Mouse (Mus musculus): ENCODE measurements around the gene Epop. TPM values are rescaled to one million over a fixed set of nuclear protein-coding genes. Genes with fewer than 3 reads are reported as not detected.

Epop gene
- polyA plus RNA-seq, 1 experiment from 2014 or later: 4.1 TPM

- H3K4me1 ChIP-seq: peaks cover 56% of the 10 kb centered on the region
- 77% methylated on average over 7 of the region's 7 CpGs for WGBS (ENCODE audit: insufficient replicate concordance)
- H3K9ac ChIP-seq: no peak overlapping the region
- H3K27ac ChIP-seq: no peak overlapping the region
- no peak overlapping the region for H3K4me3 ChIP-seq
- H3K4me2 ChIP-seq: no peak overlapping the region
- H3K36me3 ChIP-seq: peaks cover 30% of the 10 kb centered on the region
- no peak for ATAC-seq
- peaks cover 85% of the 10 kb centered on the region for H3K27me3 ChIP-seq (replicated peaks)
- no peaks in the 10 kb centered on the region for H3K9me3 ChIP-seq (replicated peaks)
These were observed 36.7 kb upstream of the Epop start for GRCm38 (mm10) chr11:97666221-97666620.

DNA sequence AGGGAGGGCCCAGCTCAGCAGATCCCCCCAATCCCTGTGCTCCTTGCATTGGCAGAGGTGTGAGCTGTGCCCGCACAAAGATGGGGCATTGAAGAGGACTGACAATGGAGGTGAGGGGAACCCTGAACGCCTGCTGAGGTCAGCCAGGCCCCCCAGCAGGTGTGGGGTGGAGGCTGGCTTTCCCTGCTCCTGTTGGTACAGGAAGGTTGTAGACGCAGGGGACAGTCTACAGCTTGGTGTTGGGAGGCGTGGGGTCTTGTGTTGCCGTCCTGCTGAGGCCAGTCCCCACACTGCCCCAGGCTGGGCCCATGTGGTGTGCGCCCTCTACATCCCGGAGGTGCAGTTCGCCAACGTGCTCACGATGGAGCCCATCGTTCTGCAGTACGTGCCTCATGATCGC, 35.9 kb upstream of the Epop start:
- 85% methylated on average over 13 of the region's 13 CpGs for WGBS (ENCODE audit: insufficient replicate concordance)
- Histone ChIP-seq H3K4me1 (peaks cover 58% of the 10 kb centered on the region), H3K27ac (no peak overlapping the region)

DNA sequence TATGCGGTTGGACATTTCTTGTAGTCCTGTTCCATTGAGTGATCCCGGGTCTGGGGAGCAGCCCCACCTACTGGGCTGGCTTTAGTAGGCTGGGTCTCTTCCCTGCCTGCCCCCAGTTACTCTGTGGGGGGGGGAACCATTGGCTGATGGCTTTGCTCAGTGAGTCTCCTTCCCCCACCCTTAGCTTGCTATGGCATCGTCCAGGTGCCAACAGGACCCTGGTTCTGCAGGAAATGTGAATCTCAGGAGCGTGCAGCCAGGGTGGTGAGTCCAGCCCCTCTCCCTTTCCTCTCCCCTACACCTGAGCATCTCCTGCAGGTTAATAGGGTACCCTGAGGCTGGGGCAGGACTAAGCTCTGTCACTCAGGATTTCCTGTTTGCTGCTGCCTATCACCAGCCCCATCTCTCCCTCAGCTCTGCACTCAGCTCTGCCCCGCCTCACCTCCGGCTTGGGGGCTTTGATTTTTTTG, 35.3 kb upstream of the Epop start:
- no peak overlapping the region for H3K9ac ChIP-seq
- WGBS (ENCODE audit: insufficient replicate concordance): 18% methylated on average over 6 of the region's 6 CpGs
- no peak overlapping the region for H3K27ac ChIP-seq
- no peak overlapping the region for H3K4me3 ChIP-seq
- peaks cover 93% of the 10 kb centered on the region for H3K27me3 ChIP-seq (replicated peaks)
- no peaks in the 10 kb centered on the region for H3K9me3 ChIP-seq (replicated peaks)
- peak overlapping the region; percentile 77 for H3K4me2 ChIP-seq
- H3K4me1 ChIP-seq: peaks cover 56% of the 10 kb centered on the region
- no peak for ATAC-seq
- H3K36me3 ChIP-seq: peaks cover 21% of the 10 kb centered on the region

More for the DNA sequence above, 35.9 kb upstream of the Epop start:
- no peak for ATAC-seq
- no peak overlapping the region for H3K4me2 ChIP-seq
- peaks cover 22% of the 10 kb centered on the region for H3K36me3 ChIP-seq
- peaks cover 87% of the 10 kb centered on the region for H3K27me3 ChIP-seq (replicated peaks)
- no peaks in the 10 kb centered on the region for H3K9me3 ChIP-seq (replicated peaks)
- no peak overlapping the region for H3K9ac ChIP-seq
- H3K4me3 ChIP-seq: no peak overlapping the region

- Histone ChIP-seq H3K36me3 (peaks cover 17% of the 10 kb centered on the region), H3K27me3 (replicated peaks) (peaks cover 93% of the 10 kb centered on the region), H3K9me3 (replicated peaks) (no peaks in the 10 kb centered on the region), H3K4me1 (peaks cover 56% of the 10 kb centered on the region), H3K9ac (peak overlapping the region; percentile 65; the same call in 1 of the 2 replicates), H3K27ac (no peak overlapping the region), H3K4me2 (peak overlapping the region; percentile 77), H3K4me3 (peak overlapping the region; percentile 65)
- 3% methylated on average over 7 of the region's 8 CpGs for WGBS (ENCODE audit: insufficient replicate concordance)
- ATAC-seq: no peak
These were observed 34.8 kb upstream of the Epop start for GRCm38 (mm10) chr11:97664339-97664665.

DNA sequence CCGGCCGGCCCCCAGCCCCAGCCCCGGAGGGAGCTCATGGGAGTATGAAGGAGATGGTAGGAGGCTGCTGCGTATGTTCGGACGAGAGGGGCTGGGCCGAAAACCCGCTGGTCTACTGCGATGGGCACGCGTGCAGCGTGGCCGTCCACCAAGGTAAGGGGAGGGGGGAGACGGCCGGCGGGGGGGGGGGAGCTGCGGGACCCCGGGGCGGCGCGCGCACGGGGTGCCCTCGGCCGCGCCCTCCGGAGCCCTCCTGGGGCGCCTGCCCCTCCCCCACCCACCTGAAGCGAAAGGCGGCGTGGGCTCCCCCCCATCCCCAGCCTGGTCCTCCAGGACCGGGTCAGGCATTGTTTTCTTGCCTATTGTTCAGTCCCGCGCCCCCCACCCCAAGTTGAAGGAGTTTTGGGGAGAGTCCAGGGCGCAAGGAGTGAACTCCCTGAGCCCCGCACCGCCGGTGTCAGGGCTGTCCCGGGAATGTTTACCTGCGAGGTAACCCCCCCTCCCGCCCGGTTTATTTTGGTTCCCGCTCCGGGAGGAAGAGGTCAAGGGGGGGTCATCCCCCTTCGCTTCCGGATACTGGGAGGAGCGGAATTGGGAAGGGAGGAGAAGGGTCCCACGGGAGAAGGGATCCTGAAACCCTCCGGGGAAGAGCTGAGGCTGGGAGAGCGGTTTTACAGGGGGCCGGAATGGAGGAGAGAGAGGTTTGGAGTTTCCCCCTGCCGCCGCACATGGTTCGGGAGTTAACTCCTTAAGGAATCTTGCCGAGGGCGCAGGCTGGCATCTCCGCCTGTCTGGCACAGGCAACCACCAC, 34.2 kb upstream of the Epop start:
- Histone ChIP-seq H3K4me2 (peak overlapping the region; percentile 77), H3K4me3 (peak overlapping the region; percentile 65), H3K27ac (peak overlapping the region; percentile 60), H3K27me3 (replicated peaks) (peaks cover 93% of the 10 kb centered on the region), H3K4me1 (peaks cover 57% of the 10 kb centered on the region), H3K9ac (peak overlapping the region; percentile 65), H3K36me3 (peaks cover 13% of the 10 kb centered on the region), H3K9me3 (replicated peaks) (no peaks in the 10 kb centered on the region)
- WGBS (ENCODE audit: insufficient replicate concordance): 2% methylated on average over 45 of the region's 57 CpGs
- no peak for ATAC-seq

- Histone ChIP-seq H3K4me2 (peak within 1 kb of the TSS; percentile 77), H3K9me3 (replicated peaks) (no peaks in the 10 kb centered on the region), H3K36me3 (peaks cover 12% of the 10 kb centered on the region), H3K4me3 (peak within 1 kb of the TSS; percentile 65), H3K9ac (peak within 1 kb of the TSS; percentile 65), H3K4me1 (peaks cover 58% of the 10 kb centered on the region), H3K27me3 (replicated peaks) (peaks cover 93% of the 10 kb centered on the region), H3K27ac (peak within 1 kb of the TSS; percentile 60)
- no peak for ATAC-seq
- under 1% methylated on average over 35 of the region's 76 CpGs for WGBS (ENCODE audit: insufficient replicate concordance)
These were observed 33.5 kb upstream of the Epop start, which contains the start of gene Mllt6 for GRCm38 (mm10) chr11:97662893-97663527. TSS of gene Mllt6 (plus strand) at chr11:97663414.

- Histone ChIP-seq H3K4me2 (peak overlapping the region; percentile 77), H3K9ac (no peak overlapping the region), H3K27me3 (replicated peaks) (peaks cover 94% of the 10 kb centered on the region), H3K9me3 (replicated peaks) (no peaks in the 10 kb centered on the region), H3K27ac (no peak overlapping the region), H3K4me3 (peak overlapping the region; percentile 65), H3K4me1 (peaks cover 58% of the 10 kb centered on the region), H3K36me3 (peaks cover 12% of the 10 kb centered on the region)
- no peak for ATAC-seq
- WGBS (ENCODE audit: insufficient replicate concordance): 2% methylated on average over 21 of the region's 21 CpGs
These were observed 32.8 kb upstream of the Epop start for GRCm38 (mm10) chr11:97662207-97662892.

DNA sequence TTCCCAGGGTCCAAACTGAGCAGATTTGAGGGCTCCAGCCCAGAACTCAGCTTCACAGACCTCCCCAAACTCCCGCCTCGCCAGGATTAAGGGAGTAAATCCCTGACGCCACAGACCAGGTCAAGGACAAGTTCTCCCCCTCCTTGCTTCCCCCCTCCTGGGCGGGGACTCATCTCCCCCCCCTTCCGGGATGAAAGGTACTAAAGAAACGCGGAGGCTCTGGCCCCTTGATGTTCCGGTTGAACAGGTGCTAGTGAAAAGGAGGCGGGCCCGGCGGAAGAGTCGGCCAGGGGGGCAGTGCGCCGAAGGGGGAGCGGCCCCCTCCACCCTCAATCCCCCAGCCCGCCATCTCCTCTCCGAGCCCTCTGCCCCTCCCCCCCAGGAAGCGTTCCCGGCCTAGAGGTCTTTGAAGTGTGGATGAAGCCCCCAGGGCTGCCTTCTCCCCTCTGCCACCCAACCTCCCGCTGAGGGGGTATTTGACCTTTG, 32.2 kb upstream of the Epop start:
- no peak for ATAC-seq
- Histone ChIP-seq H3K9me3 (replicated peaks) (no peaks in the 10 kb centered on the region), H3K27me3 (replicated peaks) (peaks cover 89% of the 10 kb centered on the region), H3K27ac (no peak overlapping the region), H3K9ac (no peak overlapping the region), H3K36me3 (peaks cover 11% of the 10 kb centered on the region), H3K4me1 (peaks cover 58% of the 10 kb centered on the region), H3K4me3 (peak overlapping the region; percentile 65), H3K4me2 (peak overlapping the region; percentile 77)
- WGBS (ENCODE audit: insufficient replicate concordance): 2% methylated on average over 20 of the region's 20 CpGs

GRCm38 (mm10) chr11:97660734-97661647, 31.5 kb upstream of the Epop start:
- no peak for ATAC-seq
- Histone ChIP-seq H3K4me1 (peaks cover 58% of the 10 kb centered on the region), H3K27me3 (replicated peaks) (peaks cover 92% of the 10 kb centered on the region), H3K36me3 (peaks cover 6% of the 10 kb centered on the region; the same call in 1 of the 2 replicates), H3K27ac (no peak overlapping the region), H3K9me3 (replicated peaks) (no peaks in the 10 kb centered on the region), H3K4me3 (peak overlapping the region; percentile 69), H3K9ac (no peak overlapping the region), H3K4me2 (peak overlapping the region; percentile 77)
- WGBS (ENCODE audit: insufficient replicate concordance): 4% methylated on average over 27 of the region's 27 CpGs

DNA sequence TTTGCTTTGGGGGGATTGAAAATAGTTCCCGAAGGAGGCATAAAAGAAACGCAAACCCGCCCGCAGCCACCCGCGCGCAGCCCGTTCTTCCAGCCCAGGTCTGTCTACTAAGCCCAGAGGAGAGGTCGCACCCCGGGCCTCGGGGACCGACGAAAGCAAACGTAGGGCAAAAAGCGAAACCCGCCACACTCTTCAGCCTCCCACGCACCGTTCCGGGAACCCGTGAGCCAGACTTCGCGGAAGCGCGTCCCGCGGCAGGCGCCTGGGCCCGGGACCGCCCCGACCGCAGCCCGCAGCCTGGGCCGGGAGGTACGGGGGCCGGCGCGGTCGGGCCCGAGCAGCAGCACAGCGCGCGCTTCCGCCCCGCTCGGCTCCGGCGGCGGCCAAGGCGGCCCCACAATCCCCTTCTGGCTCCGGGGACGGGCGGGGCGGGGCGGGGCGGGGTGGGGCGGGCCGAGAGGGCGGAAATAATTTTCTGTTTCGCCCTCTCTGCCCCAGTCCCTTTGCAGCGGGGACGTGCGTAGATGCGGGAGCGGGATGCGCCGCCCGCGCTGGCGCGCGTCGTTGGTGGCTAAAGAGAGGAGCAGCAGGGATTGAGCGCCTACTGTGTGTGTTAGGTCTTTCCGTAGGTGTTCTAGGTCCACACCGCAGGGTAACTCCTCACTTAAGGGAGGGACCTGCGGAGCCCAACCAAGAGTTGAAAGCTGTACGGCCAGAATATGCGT, 30.6 kb upstream of the Epop start:
- Histone ChIP-seq H3K9me3 (replicated peaks) (no peaks in the 10 kb centered on the region), H3K4me2 (peak overlapping the region; percentile 77), H3K4me3 (peak overlapping the region; percentile 69), H3K27ac (peak overlapping the region; percentile 59), H3K36me3 (no peaks in the 10 kb centered on the region), H3K4me1 (peaks cover 58% of the 10 kb centered on the region), H3K9ac (peak overlapping the region; percentile 67), H3K27me3 (replicated peaks) (peaks cover 86% of the 10 kb centered on the region)
- peak; percentile 79 for ATAC-seq
- 1% methylated on average over 75 of the region's 78 CpGs for WGBS (ENCODE audit: insufficient replicate concordance)

All from liver, embryonic 12.5 days (tissue).